Mouse (Mus musculus) testis, adult 2 months (tissue): ENCODE results near the gene Kif6.

ENCODE experiments used
- CTCF ChIP-seq: fragments of 200-500 bp; IDR thresholded peaks from 2 replicates; pipeline ENCODE4 v1.5.1; 2012; ENCODE audit warnings: low read depth, mild to moderate bottlenecking, inconsistent platforms, low read length, moderate library complexity; ENCODE audit not compliant: control insufficient read depth, insufficient read depth, insufficient replicate concordance
- POLR2A ChIP-seq: fragments of 200-500 bp; IDR thresholded peaks from 2 replicates; pipeline ENCODE4 v1.6.1; 2012; ENCODE audit warnings: low read depth, mild to moderate bottlenecking, inconsistent platforms, low read length, moderate library complexity; ENCODE audit not compliant: control insufficient read depth

DNA sequence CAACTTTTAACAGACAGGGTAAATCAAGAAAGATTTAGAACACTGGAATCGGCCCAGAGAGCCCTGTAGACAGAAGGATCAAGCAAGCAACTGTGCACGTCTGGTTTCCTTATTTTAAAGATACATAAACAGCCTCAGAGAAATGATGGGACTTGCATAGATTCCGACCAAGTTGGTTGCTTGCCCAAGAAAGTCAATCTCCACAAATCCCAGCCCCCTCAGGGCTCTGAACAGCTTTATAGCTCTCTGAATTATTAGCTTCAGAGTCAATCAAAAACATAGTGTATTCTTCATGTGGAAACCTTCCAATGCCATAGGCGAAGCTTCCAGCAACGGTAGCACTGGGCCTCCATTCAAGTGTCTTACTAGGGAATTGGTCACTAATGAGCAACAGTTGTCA is 127.0 kb downstream of the Kif6 start:
- TF ChIP-seq POLR2A (no peak), CTCF (no peak)
